Mouse (Mus musculus) thymus, postnatal 14 days (tissue): Measurements from ENCODE around the gene Arf3.
A peak's percentile ranks its signal among the peaks of the same experiment; 100 is the strongest.

Experiments used
- DNase-seq: peaks from one replicate; pipeline ENCODE4 v3.0.0; 2021

Gene Arf3

DNA sequence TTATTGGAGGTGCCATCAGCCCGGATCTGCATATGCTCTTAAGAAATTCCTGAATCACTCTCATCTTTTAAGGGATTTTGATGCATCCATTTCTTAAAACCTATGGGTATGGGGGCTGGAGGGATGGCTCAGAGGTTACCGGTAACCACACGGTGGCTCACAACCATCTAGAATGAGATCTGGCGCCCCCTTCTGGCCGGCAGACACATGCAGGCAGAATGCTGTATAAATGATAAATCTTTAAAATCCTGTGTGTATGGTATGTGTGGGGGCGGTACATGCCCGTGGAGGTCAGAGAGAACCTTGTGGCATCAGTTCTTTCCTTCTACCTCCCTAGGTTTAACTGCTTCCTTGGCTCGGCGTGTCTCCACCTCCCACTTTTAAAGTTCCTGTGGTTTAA is 52.6 kb downstream of the Arf3 start:
- peak; percentile 82 for DNase-seq

- DNase-seq, result peak; percentile 76
These were observed 55.1 kb downstream of the Arf3 start, which contains the start of gene Ccdc65 for GRCm38 (mm10) chr15:98707766-98708372. Gene Ccdc65, plus strand, starts transcription at chr15:98708207.

DNA sequence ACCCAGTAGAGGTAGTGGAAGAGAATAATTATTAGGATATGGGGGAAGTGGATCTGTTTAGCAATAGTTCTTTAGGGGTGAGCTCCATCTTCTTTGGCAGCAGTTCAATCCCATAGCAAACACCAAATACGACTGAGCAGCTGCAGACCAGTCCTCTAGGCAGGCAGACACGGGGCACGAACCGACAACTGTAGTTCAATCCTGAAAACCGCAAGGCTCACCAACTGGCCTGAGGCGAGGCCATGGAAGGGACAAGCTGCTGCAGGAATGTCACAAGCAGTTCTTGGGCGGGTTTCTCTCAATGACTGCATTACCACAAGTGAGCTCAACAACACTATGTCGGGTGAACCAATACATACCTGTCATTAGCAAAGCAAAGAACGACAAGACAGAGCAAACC is 58.7 kb downstream of the Arf3 start:
- no peak for DNase-seq

DNA sequence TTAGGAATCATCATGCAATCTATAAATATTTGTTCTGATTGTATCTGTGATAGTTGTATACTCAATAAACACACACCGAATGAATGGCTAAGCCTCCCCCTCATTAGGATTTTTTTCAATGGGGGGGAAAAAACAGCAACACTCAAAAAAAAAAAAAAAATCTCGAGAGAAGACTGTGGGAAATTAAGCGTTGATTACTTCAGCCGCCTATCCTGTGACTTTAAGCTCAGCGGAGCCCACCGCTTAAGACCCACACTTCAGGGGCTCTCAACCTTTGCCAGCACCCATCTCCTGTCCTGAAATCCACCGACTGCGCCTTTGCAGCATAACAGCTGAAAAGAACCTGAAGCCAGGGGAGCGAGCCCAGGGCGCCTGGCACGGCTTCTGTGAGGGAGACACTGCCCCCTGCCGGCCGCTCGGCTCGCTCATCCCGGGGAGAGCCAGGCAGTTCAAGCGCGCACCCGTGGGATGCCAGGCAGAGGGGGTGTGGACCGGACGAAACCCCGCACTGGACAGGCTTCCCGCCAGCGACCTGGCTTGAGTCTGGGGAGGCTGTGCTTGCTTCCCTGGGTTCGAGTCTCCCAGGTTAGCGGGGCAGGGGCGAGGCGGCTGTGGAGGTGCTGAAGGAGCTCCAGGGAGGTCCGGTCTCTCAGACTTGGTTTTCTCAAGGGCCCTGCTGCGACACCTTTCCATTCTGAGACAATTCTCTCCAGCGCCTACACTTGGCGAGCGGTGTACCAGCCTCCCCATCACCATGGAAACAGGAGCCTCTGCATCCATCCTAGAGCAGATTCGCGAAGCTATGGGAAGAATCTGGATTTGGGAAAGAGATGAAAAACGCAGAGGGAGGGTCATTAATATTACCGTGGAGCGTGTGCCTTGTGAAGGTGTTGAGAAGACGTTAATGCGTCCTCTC is 63.6 kb downstream of the Arf3 start:
- peak; percentile 89 for DNase-seq

- no peak for DNase-seq
These were observed 66.8 kb downstream of the Arf3 start for GRCm38 (mm10) chr15:98696216-98696615.

- DNase-seq, result no peak
These were observed 67.3 kb downstream of the Arf3 start for GRCm38 (mm10) chr15:98695726-98696125.

DNA sequence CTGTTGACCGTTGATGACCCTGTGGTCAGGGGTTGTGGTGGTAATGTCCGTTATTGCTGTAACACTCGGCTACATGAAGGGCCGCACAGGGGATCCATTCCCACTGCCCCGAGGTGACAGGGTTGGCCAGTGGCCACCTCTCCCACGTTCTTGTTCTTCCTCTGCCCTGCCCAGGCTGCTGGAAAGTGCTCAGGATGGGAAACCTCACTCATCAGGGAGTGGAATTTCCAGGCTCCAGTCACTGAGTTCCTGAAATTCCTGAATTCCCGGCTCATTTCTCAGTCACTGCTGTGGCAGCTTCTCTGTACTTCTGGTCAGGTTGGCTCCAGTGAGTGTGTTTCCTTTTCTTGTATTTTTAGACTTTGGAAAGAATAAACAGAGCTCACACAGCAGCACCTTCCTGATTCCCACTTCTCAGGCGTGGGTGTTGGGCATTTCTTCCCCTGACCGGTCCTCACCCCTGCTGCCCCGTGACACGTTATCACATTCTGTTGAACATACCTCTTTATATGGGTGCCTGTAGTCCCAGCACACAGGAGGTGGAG is 70.8 kb downstream of the Arf3 start:
- DNase-seq, result no peak

DNA sequence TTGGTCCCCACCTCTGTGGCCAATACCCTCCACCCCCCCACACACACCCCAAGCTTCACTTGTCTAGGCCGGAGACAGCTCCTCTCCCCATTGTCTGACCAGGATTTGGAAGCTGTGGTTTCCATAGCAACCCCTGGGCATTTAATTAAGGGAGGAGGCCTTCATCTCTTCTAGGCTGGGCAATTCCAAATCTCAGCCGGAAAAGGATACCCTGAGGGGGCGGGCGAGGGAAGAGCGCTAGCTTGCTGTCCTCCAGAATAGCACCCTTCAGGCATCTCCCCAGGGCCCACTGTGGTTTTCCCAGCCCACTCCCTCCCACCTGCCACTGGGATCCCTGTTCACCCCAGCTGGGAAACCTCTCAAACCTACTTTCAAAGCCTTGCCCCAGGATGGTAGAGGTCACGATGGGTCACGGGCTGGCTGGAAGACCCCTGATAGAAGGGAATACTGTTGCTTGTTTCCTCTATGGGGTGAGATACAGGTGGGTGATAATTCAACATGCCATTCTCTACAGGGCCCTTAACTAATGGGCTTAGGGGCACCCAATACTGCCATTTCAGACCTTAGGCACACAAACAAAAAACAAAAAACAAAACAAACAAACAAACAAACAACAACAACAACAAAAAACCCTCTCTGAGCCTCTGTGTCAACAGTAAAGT is 71.4 kb downstream of the Arf3 start:
- DNase-seq, result no peak

GRCm38 (mm10) chr15:98689682-98690081 is 73.3 kb downstream of the Arf3 start:
- DNase-seq, result no peak
